Mouse (Mus musculus) kidney, adult 2 months (tissue): ENCODE results near the gene Mta1. TPM values are rescaled to one million over a fixed set of nuclear protein-coding genes. Genes with fewer than 3 reads are reported as not detected.

Source experiments
- DNase-seq: peaks from one replicate; pipeline ENCODE4 v3.0.0; 2021
- H3K27ac ChIP-seq: fragments of 200-500 bp; 2 replicates; pipeline ENCODE4 v1.5.1; 2012; ENCODE audit warnings: low read depth, low read length, control low read depth, inconsistent platforms; ENCODE audit not compliant: insufficient read depth
- H3K27me3 ChIP-seq: fragments of 200-500 bp; replicated peaks from 2 replicates; pipeline ENCODE4 v1.6.1; 2012; ENCODE audit warnings: mild to moderate bottlenecking, moderate library complexity, low read length, inconsistent platforms; ENCODE audit not compliant: control insufficient read depth, insufficient read depth
- H3K36me3 ChIP-seq: fragments of 200-500 bp; 2 replicates; pipeline ENCODE4 v1.6.1; 2012; ENCODE audit warnings: mild to moderate bottlenecking, moderate library complexity, low read length, inconsistent platforms; ENCODE audit not compliant: control insufficient read depth, insufficient read depth
- H3K4me1 ChIP-seq: fragments of 200-500 bp; 2 replicates; pipeline ENCODE4 v1.6.1; 2011; ENCODE audit warnings: low read length; ENCODE audit not compliant: control insufficient read depth, insufficient read depth
- H3K4me3 ChIP-seq: fragments of 200-500 bp; 2 replicates; pipeline ENCODE4 v1.5.1; 2011; ENCODE audit warnings: mild to moderate bottlenecking, low read depth, low read length, control low read depth; ENCODE audit not compliant: insufficient read depth
- CTCF ChIP-seq: fragments of 200-500 bp; conservative IDR thresholded peaks from 2 replicates; pipeline ENCODE4 v1.5.1; 2011; ENCODE audit warnings: low read depth, mild to moderate bottlenecking, control low read depth, low read length, moderate library complexity, mixed read lengths; ENCODE audit not compliant: insufficient read depth, insufficient read length
- POLR2A ChIP-seq: fragments of 200-500 bp; IDR thresholded peaks from one replicate; pipeline ENCODE4 v1.6.1; 2011; ENCODE audit warnings: low read depth, low read length, control low read depth
- WGBS: fragments of 180-500 bp; shearing (Covaris S2); methylation state at CpG from one replicate; pipeline ENCODE4 v1.1.7; 2018; 5-methylcytosine and 5-hydroxymethylcytosine counted together
- polyA plus RNA-seq: library from polyadenylated mRNA; depleted of rRNA; stranded (reverse); fragments of >200 nt; gene quantifications from 2 replicates; pipeline ENCODE4 v1.2.3, GENCODE M21; 2012

Gene Mta1
- polyA plus RNA-seq, 1 experiment = 39.0 TPM

- TF ChIP-seq CTCF = no peak
- TF ChIP-seq POLR2A = no peak
- peak overlapping the region; percentile 63 for H3K27ac ChIP-seq
- H3K4me3 ChIP-seq = peak overlapping the region; percentile 48
- peaks cover 16% of the 10 kb centered on the region; the same call in 1 of the 2 replicates for H3K4me1 ChIP-seq
- DNase-seq = peak; percentile 78
- 3% methylated on average over 32 of the region's 32 CpGs for WGBS
- no peaks in the 10 kb centered on the region for H3K27me3 ChIP-seq
- H3K36me3 ChIP-seq = no peaks in the 10 kb centered on the region
These were observed 57.1 kb downstream of the Mta1 start for GRCm38 (mm10) chr12:113155076-113155771.

- WGBS = under 1% methylated on average over 46 of the region's 46 CpGs
- peak; percentile 99 for DNase-seq
- peak within 1 kb of the TSS; percentile 63 for H3K27ac ChIP-seq
- no peaks in the 10 kb centered on the region for H3K27me3 ChIP-seq
- H3K36me3 ChIP-seq = no peaks in the 10 kb centered on the region
- no peak for TF ChIP-seq POLR2A
- peak; percentile 88 for TF ChIP-seq CTCF
- H3K4me3 ChIP-seq = peak within 1 kb of the TSS; percentile 49
- peaks cover 12% of the 10 kb centered on the region; the same call in 1 of the 2 replicates for H3K4me1 ChIP-seq
These were observed 57.9 kb downstream of the Mta1 start, which contains the start of gene Tedc1 for GRCm38 (mm10) chr12:113155887-113156539. Gene Tedc1 (plus strand): TSS chr12:113156421.

GRCm38 (mm10) chr12:113156540-113156929, 58.5 kb downstream of the Mta1 start:
- peak overlapping the region; percentile 49 for H3K4me3 ChIP-seq
- H3K4me1 ChIP-seq = peaks cover 7% of the 10 kb centered on the region; the same call in 1 of the 2 replicates
- DNase-seq = no peak
- H3K36me3 ChIP-seq = no peaks in the 10 kb centered on the region
- 2% methylated on average over 23 of the region's 23 CpGs for WGBS
- no peak overlapping the region for H3K27ac ChIP-seq
- no peaks in the 10 kb centered on the region for H3K27me3 ChIP-seq
- no peak for TF ChIP-seq CTCF
- no peak for TF ChIP-seq POLR2A

DNA sequence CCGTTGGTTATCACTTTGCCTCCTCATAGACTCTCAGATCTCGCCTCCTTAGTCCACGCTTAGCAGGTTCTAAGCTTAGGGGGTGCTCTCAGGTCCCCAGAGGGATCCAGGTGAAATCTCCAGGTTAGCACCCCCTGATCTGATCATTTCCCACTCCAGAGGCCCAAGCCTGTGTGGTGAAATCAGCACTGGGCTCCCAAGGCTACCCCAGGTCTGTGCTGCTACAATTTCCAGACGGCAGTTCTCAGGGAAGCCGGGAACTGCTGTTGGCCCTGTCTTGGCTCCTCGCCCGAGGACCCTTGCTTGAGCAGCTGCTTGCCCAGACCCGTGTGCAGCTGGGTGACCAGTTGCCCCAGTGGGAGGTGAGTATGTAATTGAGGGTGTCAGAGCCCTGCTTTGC, 58.9 kb downstream of the Mta1 start:
- no peak overlapping the region for H3K27ac ChIP-seq
- 37% methylated on average over 8 of the region's 8 CpGs for WGBS
- no peak for TF ChIP-seq POLR2A
- no peak for TF ChIP-seq CTCF
- H3K36me3 ChIP-seq = no peaks in the 10 kb centered on the region
- DNase-seq = no peak
- no peak overlapping the region for H3K4me3 ChIP-seq
- H3K27me3 ChIP-seq = no peaks in the 10 kb centered on the region
- H3K4me1 ChIP-seq = peaks cover 6% of the 10 kb centered on the region; the same call in 1 of the 2 replicates

DNA sequence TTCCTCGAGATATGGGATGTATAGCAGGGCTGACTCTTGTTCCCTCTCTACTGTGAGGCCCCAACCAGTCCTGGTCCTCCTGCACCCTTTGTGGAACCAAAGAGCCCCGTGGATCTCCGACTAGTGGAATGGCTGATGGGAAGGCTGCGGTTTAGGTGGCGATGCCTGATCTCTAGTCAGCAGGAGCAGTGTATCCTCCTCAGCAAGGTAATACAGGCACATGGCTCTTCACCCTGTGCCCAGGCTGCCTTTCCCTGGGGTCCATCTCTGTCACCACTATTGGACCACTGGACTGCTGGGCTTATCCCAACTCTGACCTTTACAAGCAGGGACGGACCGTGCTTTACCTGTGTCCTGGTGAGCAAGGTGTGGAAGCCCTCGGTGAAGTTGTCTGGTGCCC, 59.4 kb downstream of the Mta1 start:
- no peak for TF ChIP-seq POLR2A
- no peak for TF ChIP-seq CTCF
- Histone ChIP-seq H3K27ac (no peak overlapping the region), H3K27me3 (no peaks in the 10 kb centered on the region), H3K4me3 (no peak overlapping the region), H3K36me3 (no peaks in the 10 kb centered on the region), H3K4me1 (peaks cover 6% of the 10 kb centered on the region; the same call in 1 of the 2 replicates)
- DNase-seq = no peak
- 87% methylated on average over 8 of the region's 8 CpGs for WGBS

- Histone ChIP-seq H3K36me3 (no peaks in the 10 kb centered on the region), H3K4me3 (no peak overlapping the region), H3K27me3 (no peaks in the 10 kb centered on the region), H3K4me1 (peaks cover 6% of the 10 kb centered on the region; the same call in 1 of the 2 replicates), H3K27ac (no peak overlapping the region)
- DNase-seq = no peak
- TF ChIP-seq CTCF (no peak), POLR2A (no peak)
- 96% methylated on average over 8 of the region's 8 CpGs for WGBS
These were observed 59.9 kb downstream of the Mta1 start for GRCm38 (mm10) chr12:113157971-113158370.

DNA sequence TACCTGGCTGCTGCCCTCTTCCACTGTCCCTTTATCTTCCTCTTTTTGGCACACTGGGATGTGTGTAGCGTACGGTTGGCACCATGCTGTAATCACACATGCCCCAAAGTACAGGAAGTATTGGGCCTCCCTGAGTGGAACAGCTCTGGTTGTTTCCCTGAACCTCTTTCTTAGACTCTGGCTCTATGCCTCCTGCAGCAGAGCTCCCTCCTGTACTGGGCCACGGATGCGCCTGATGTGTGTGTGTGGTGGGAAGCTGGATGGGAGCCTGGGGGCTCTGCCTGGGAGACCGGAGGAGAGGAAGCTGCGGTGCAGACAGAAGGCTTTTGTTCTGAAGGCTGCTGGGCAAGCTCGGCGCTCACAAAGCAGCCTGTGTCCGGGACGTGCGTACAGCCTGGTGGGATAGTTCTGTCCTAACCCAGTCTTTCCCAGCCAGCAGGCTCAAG, 65.5 kb downstream of the Mta1 start:
- Histone ChIP-seq H3K36me3 (no peaks in the 10 kb centered on the region), H3K4me3 (no peak overlapping the region), H3K27ac (no peak overlapping the region), H3K27me3 (no peaks in the 10 kb centered on the region), H3K4me1 (no peaks in the 10 kb centered on the region)
- no peak for TF ChIP-seq POLR2A
- TF ChIP-seq CTCF = no peak
- 93% methylated on average over 11 of the region's 11 CpGs for WGBS
- no peak for DNase-seq
